Mouse (Mus musculus) testis, adult 2 months (tissue): Measurements from ENCODE around the gene Scn1b.

ENCODE experiments used
- CTCF ChIP-seq: fragments of 200-500 bp; IDR thresholded peaks from 2 replicates; pipeline ENCODE4 v1.5.1; 2012; ENCODE audit warnings: low read depth, mild to moderate bottlenecking, inconsistent platforms, low read length, moderate library complexity; ENCODE audit not compliant: control insufficient read depth, insufficient read depth, insufficient replicate concordance
- POLR2A ChIP-seq: fragments of 200-500 bp; IDR thresholded peaks from 2 replicates; pipeline ENCODE4 v1.6.1; 2012; ENCODE audit warnings: low read depth, mild to moderate bottlenecking, inconsistent platforms, low read length, moderate library complexity; ENCODE audit not compliant: control insufficient read depth

GRCm38 (mm10) chr7:31161831-31162230 is 35.0 kb upstream of the Scn1b start:
- TF ChIP-seq POLR2A, result no peak
- no peak for TF ChIP-seq CTCF
